Comparison of ENCODE assay signal across 8 mouse cellular contexts in genomic region chr4:125921550-125922316, GRCm38 (mm10).
A peak's percentile ranks its signal among the peaks of the same experiment; 100 is the strongest.
DNase-seq lines count a peak whose midpoint lies in the region; ATAC-seq and TF ChIP-seq lines count a peak whose summit lies in the region.

No protein-coding gene starts in this region.

- H3K9ac ChIP-seq in embryonic facial prominence, embryonic 14.5 days (ENCODE audit: low read depth, low read length), result no peak overlapping the region
- no peak overlapping the region for H3K9ac ChIP-seq in limb, embryonic 14.5 days (ENCODE audit: low read depth, low read length, severe bottlenecking)
- no peak overlapping the region; the same call in 1 of the 2 replicates for H3K9ac ChIP-seq in stomach, embryonic 16.5 days (ENCODE audit: low read length)

- H3K4me1 ChIP-seq in embryonic facial prominence, embryonic 14.5 days (ENCODE audit: control insufficient read depth, insufficient read depth, low read length), result peaks cover 5% of the 10 kb centered on the region; the same call in 1 of the 2 replicates
- H3K4me1 ChIP-seq in limb, embryonic 14.5 days (ENCODE audit: control insufficient read depth, insufficient read depth, low read length), result no peaks in the 10 kb centered on the region
- H3K4me1 ChIP-seq in stomach, embryonic 16.5 days (ENCODE audit: control insufficient read depth, insufficient read depth, low read length), result peaks cover 7% of the 10 kb centered on the region

- 0 out of 2 replicates have a peak overlapping the region, but pooled peaks have one; percentile 17 for H3K4me2 ChIP-seq in embryonic facial prominence, embryonic 14.5 days (ENCODE audit: low read depth, low read length)
- H3K4me2 ChIP-seq in limb, embryonic 14.5 days (replicated peaks; ENCODE audit: low read depth, low read length, severe bottlenecking), result no peak overlapping the region
- H3K4me2 ChIP-seq in stomach, embryonic 16.5 days (ENCODE audit: low read depth, low read length), result peak overlapping the region; percentile 19; the same call in 1 of the 2 replicates

- 12% methylated on average over 19 of the region's 19 CpGs for whole genome bisulfite sequencing in embryonic facial prominence, embryonic 14.5 days
- WGBS in limb, embryonic 14.5 days, result 10% methylated on average over 19 of the region's 19 CpGs
- WGBS in stomach, embryonic 16.5 days, result 18% methylated on average over 19 of the region's 19 CpGs

- H3K36me3 ChIP-seq in embryonic facial prominence, embryonic 14.5 days (ENCODE audit: control insufficient read depth, insufficient read depth, low read length), result no peaks in the 10 kb centered on the region
- no peaks in the 10 kb centered on the region for H3K36me3 ChIP-seq in limb, embryonic 14.5 days (ENCODE audit: control insufficient read depth, insufficient read depth, low read length)
- no peaks in the 10 kb centered on the region for H3K36me3 ChIP-seq in stomach, embryonic 16.5 days (ENCODE audit: control insufficient read depth, insufficient read depth, low read length)

- no peaks in the 10 kb centered on the region for H3K9me3 ChIP-seq in embryonic facial prominence, embryonic 14.5 days (ENCODE audit: control insufficient read depth, low read length)
- no peaks in the 10 kb centered on the region for H3K9me3 ChIP-seq in limb, embryonic 14.5 days (ENCODE audit: control insufficient read depth, low read length)
- no peaks in the 10 kb centered on the region for H3K9me3 ChIP-seq in stomach, embryonic 16.5 days (replicated peaks; ENCODE audit: control insufficient read depth, low read length)

- peak; percentile 67 for ATAC-seq in embryonic facial prominence, embryonic 14.5 days (ENCODE audit: low read depth)
- ATAC-seq in limb, embryonic 14.5 days (ENCODE audit: low FRiP score, low read depth), result no peak
- no peak for ATAC-seq in stomach, embryonic 16.5 days (ENCODE audit: insufficient read depth, low FRiP score)

- TF ChIP-seq POLR2A in limb, embryonic 14.5 days (IDR thresholded peaks at IDR 0.05; ENCODE audit: borderline replicate concordance, extremely low read depth, insufficient read depth, insufficient read length), result no peak

- no peak overlapping the region for H3K4me3 ChIP-seq in embryonic facial prominence, embryonic 14.5 days (ENCODE audit: low read depth, low read length)
- H3K4me3 ChIP-seq in limb, embryonic 14.5 days (replicated peaks; ENCODE audit: low read length), result no peak overlapping the region
- H3K4me3 ChIP-seq in stomach, embryonic 16.5 days (replicated peaks; ENCODE audit: low read length), result no peak overlapping the region

- H3K27me3 ChIP-seq in embryonic facial prominence, embryonic 14.5 days (replicated peaks; ENCODE audit: control insufficient read depth, insufficient read depth, low read length), result peaks cover 7% of the 10 kb centered on the region; the same call in 1 of the 2 replicates
- no peaks in the 10 kb centered on the region; the same call in 1 of the 2 replicates for H3K27me3 ChIP-seq in limb, embryonic 14.5 days (ENCODE audit: control insufficient read depth, insufficient read depth, low read length)
- H3K27me3 ChIP-seq in stomach, embryonic 16.5 days (ENCODE audit: control insufficient read depth, insufficient read depth, low read length), result no peaks in the 10 kb centered on the region

- peak; percentile 3 for DNase-seq in lung, postnatal 36 days
- no peak for DNase-seq in lung, postnatal 4 days
- peak; percentile 80 for DNase-seq in adrenal gland, postnatal 14 days
- peak; percentile 55 for DNase-seq in embryonic facial prominence, embryonic 14.5 days (ENCODE audit: low spot score)
- peak; percentile 12 for DNase-seq in kidney, adult 11 months
- DNase-seq in limb, embryonic 14.5 days (ENCODE audit: low spot score), result peak; percentile 19
- DNase-seq in gastrocnemius, adult 18-20 months (ENCODE audit: low spot score), result no peak

- no peak overlapping the region for H3K27ac ChIP-seq in embryonic facial prominence, embryonic 14.5 days (replicated peaks; ENCODE audit: low read depth, low read length)
- H3K27ac ChIP-seq in limb, embryonic 14.5 days (replicated peaks; ENCODE audit: low read depth, low read length), result no peak overlapping the region
- no peak overlapping the region for H3K27ac ChIP-seq in stomach, embryonic 16.5 days (ENCODE audit: low read length)

Comparison
In these comparisons a context has a peak if more than half of its experiments do, and no peak if none do; other contexts are left out.
1. DNase-seq: peak in lung, postnatal 36 days (single experiment), adrenal gland, postnatal 14 days (single experiment), embryonic facial prominence, embryonic 14.5 days (single experiment), kidney, adult 11 months (single experiment) and limb, embryonic 14.5 days (single experiment); none in lung, postnatal 4 days (0 of 2) and gastrocnemius, adult 18-20 months (single experiment).